Mouse (Mus musculus) C2C12 (cell line): ENCODE data around the gene Gm13276.
"Not testable (repeated sequence)": the region's sequence is repeated elsewhere in the genome, so short reads cannot be mapped to it uniquely, and the experiment has no call there.

Source experiments
- CEBPB ChIP-seq: IDR thresholded peaks from one replicate; pipeline ENCODE4 v1.6.1; 2011; ENCODE audit warnings: low read depth, mild to moderate bottlenecking, control low read depth, moderate library complexity
- CTCF ChIP-seq: IDR thresholded peaks from one replicate; pipeline ENCODE4 v1.5.1; 2011; ENCODE audit not compliant: control insufficient read depth, insufficient read depth, insufficient read length
- MAX ChIP-seq: IDR thresholded peaks from one replicate; pipeline ENCODE4 v1.6.1; 2011; ENCODE audit warnings: mild to moderate bottlenecking, control low read depth
- MYOG ChIP-seq: IDR thresholded peaks from one replicate; pipeline ENCODE4 v1.6.1; 2011; ENCODE audit not compliant: control insufficient read depth, insufficient read length; ENCODE audit errors: extremely low read depth
- USF1 ChIP-seq: IDR thresholded peaks from one replicate; pipeline ENCODE4 v1.6.1; 2011; ENCODE audit warnings: low read depth, mild to moderate bottlenecking, control low read depth, moderate library complexity

DNA sequence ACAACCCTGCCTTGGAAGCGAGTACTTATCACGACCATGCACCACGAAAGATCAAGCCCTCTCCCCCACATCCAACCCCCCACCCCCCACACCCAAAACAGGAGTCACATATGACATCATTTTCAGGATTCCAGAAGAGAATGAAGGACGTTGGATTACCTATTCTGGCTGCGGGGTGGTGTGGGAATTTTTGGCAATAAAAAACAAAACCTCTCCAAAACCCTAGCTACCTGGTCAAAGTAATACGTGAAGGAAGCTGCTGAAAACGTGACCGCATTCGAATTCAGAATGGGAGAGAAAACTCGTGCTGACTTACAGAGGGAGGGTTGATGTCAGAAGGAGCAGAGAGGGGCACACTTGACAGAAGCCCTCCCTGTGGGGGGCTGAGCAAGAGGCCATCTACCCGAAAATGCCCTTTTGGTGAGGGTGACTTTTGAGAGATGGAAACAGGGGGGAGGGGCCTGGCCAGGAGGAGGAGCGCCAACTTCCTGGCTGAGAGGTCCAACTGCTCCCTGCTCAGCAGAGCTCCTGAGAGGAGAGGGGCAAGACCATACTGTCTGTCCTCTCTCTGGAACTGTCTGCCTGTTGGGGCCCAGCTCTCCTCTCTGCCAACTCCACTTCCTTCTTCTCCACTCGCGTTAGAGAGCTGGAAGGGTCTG lies 25.8 kb upstream of the Gm13276 start, which contains the start of gene Gm13283:
- not testable (repeated sequence) for TF ChIP-seq CTCF, MYOG, USF1, MAX, CEBPB
